Mouse (Mus musculus): ENCODE data around the gene Bmp2k.

GRCm38 (mm10) chr5:96961852-96962251 is 35.6 kb upstream of the Bmp2k start:
- no peak for TF ChIP-seq CTCF (IDR thresholded peaks at IDR 0.05; ENCODE audit: borderline replicate concordance, extremely low read depth, insufficient read depth, insufficient read length)
- TF ChIP-seq POLR2A (IDR thresholded peaks at IDR 0.05; ENCODE audit: borderline replicate concordance, extremely low read depth, insufficient read depth, insufficient read length, poor library complexity, severe bottlenecking) = no peak

Measured in brain, embryonic 14.5 days (tissue).